ENCODE assay signal across 8 mouse cellular contexts in genomic region chr11:60027272-60027671, GRCm38 (mm10). TPM values are rescaled to one million over a fixed set of nuclear protein-coding genes. Genes with fewer than 3 reads are reported as not detected.
DNase-seq lines count a peak whose midpoint lies in the region; ATAC-seq and TF ChIP-seq lines count a peak whose summit lies in the region.

No protein-coding gene starts in this region.

- H3K27ac ChIP-seq in kidney, embryonic 16.5 days (ENCODE audit: low read length), result no peak overlapping the region
- no peak overlapping the region for H3K27ac ChIP-seq in liver, embryonic 13.5 days
- H3K27ac ChIP-seq in olfactory bulb, adult 2 months (ENCODE audit: insufficient read depth, low read depth, low read length), result no peak overlapping the region

- 9% methylated on average over 2 of the region's 2 CpGs for WGBS in kidney, embryonic 16.5 days
- WGBS in liver, embryonic 13.5 days (ENCODE audit: insufficient replicate concordance), result 2% methylated on average over 2 of the region's 2 CpGs
- WGBS in olfactory bulb, adult 2 months, result 14% methylated on average over 2 of the region's 2 CpGs

- peak; percentile 58 for TF ChIP-seq CTCF in olfactory bulb, adult 2 months (IDR thresholded peaks at IDR 0.05; ENCODE audit: insufficient read depth, low read depth, low read length)

- H3K9me3 ChIP-seq in kidney, embryonic 16.5 days (ENCODE audit: low read length), result no peaks in the 10 kb centered on the region
- no peaks in the 10 kb centered on the region for H3K9me3 ChIP-seq in liver, embryonic 13.5 days (replicated peaks)

- ATAC-seq in granulocyte monocyte progenitor cell, adult 5-6 weeks (replicated peaks; ENCODE audit: poor library complexity, severe bottlenecking), result peak; percentile 88
- peak; percentile 58; the same call in 1 of the 2 replicates for ATAC-seq in kidney, embryonic 16.5 days (ENCODE audit: low FRiP score, low TSS enrichment)
- peak; percentile 31; the same call in 1 of the 2 replicates for ATAC-seq in liver, embryonic 13.5 days (ENCODE audit: low read depth)

- no peak overlapping the region for H3K4me2 ChIP-seq in kidney, embryonic 16.5 days (replicated peaks; ENCODE audit: low read depth, low read length)
- H3K4me2 ChIP-seq in liver, embryonic 13.5 days, result no peak overlapping the region

- peak; percentile 81 to 84 for DNase-seq in B cell, adult 2 months
- DNase-seq in WW6 (ENCODE audit: low read depth, low spot score), result peak; percentile 66
- DNase-seq in cerebellum, postnatal 25 days, result peak; percentile 80 to 91
- peak; percentile 57 for DNase-seq in liver, embryonic 13.5 days
- DNase-seq in thymus, adult 18-20 months, result peak; percentile 45 to 68

- no peaks in the 10 kb centered on the region for H3K36me3 ChIP-seq in kidney, embryonic 16.5 days (ENCODE audit: insufficient read depth, low read length)
- H3K36me3 ChIP-seq in liver, embryonic 13.5 days, result no peaks in the 10 kb centered on the region

- no peak overlapping the region for H3K9ac ChIP-seq in kidney, embryonic 16.5 days (replicated peaks; ENCODE audit: low read length)
- H3K9ac ChIP-seq in liver, embryonic 13.5 days, result no peak overlapping the region

- H3K4me3 ChIP-seq in kidney, embryonic 16.5 days (ENCODE audit: low read length), result no peak overlapping the region
- no peak overlapping the region for H3K4me3 ChIP-seq in liver, embryonic 13.5 days (replicated peaks)
- H3K4me3 ChIP-seq in olfactory bulb, adult 2 months (ENCODE audit: insufficient read depth, low read depth, low read length), result no peak overlapping the region

- H3K4me1 ChIP-seq in kidney, embryonic 16.5 days (ENCODE audit: insufficient read depth, low read length), result peaks cover 7% of the 10 kb centered on the region; the same call in 1 of the 2 replicates
- no peaks in the 10 kb centered on the region for H3K4me1 ChIP-seq in liver, embryonic 13.5 days (replicated peaks)
- H3K4me1 ChIP-seq in olfactory bulb, adult 2 months (ENCODE audit: control insufficient read depth, insufficient read depth, low read length), result 0 out of 2 replicates have a peak, but pooled peaks cover 3% of the 10 kb centered on the region

- TF ChIP-seq POLR2A in olfactory bulb, adult 2 months (IDR thresholded peaks at IDR 0.05; ENCODE audit: insufficient read depth, low read depth, low read length), result no peak

- H3K27me3 ChIP-seq in kidney, embryonic 16.5 days (ENCODE audit: insufficient read depth, low read length), result no peaks in the 10 kb centered on the region
- no peaks in the 10 kb centered on the region for H3K27me3 ChIP-seq in liver, embryonic 13.5 days

RNA-seq across cellular contexts. Expression of gene Pemt, which starts 19.0 kb away (rescaled TPM):
- 12.9 and 20.7 TPM in 2 replicates for total RNA-seq in granulocyte monocyte progenitor cell, adult 5-6 weeks (2014; fragmentation: Nextera tagmentation)
- 3.7 and 14.6 TPM in 2 replicates for total RNA-seq in granulocyte monocyte progenitor cell, adult 5-6 weeks (2017)
- 11.2 and 12.2 TPM in 2 replicates for polyA plus RNA-seq in kidney, embryonic 16.5 days (2015; fragmentation: Nextera tagmentation; extraction: Ambion mirVana)
- polyA plus RNA-seq in liver, embryonic 13.5 days (2015; fragmentation: Nextera tagmentation; extraction: Ambion mirVana), result 7.7 and 7.9 TPM in 2 replicates
- polyA plus RNA-seq in olfactory bulb, adult 2 months (2012; ENCODE audit: insufficient read depth, insufficient read length, low replicate concordance, missing spikeins), result not detected in 2 replicates

Comparison
In these comparisons a context has a peak if more than half of its experiments do, and no peak if none do; other contexts are left out.
1. ATAC-seq: peak in every context shown above with its lines; median percentile 88 in granulocyte monocyte progenitor cell, adult 5-6 weeks; 58 in kidney, embryonic 16.5 days; 31 in liver, embryonic 13.5 days.